Mouse (Mus musculus) spleen, postnatal 10 days (tissue): ENCODE data around the gene Gm13693.
"Not testable (repeated sequence)": the region's sequence is repeated elsewhere in the genome, so short reads cannot be mapped to it uniquely, and the experiment has no call there.

Experiments used
- DNase-seq, 2 experiments: peaks; one replicate each; pipeline ENCODE4 v3.0.0; 2021 to 2022; ENCODE audit warnings: low spot score in 2 of 2

The Gm13693 gene

GRCm38 (mm10) chr2:83961203-83961602 is at the start of gene Gm13693:
Gm13693 (plus strand) TSS chr2:83961503.
- not testable (repeated sequence) for DNase-seq

GRCm38 (mm10) chr2:83929478-83930088 is 31.7 kb upstream of the Gm13693 start:
- peak; percentile 4 to 17 for DNase-seq

GRCm38 (mm10) chr2:83940931-83941361 is 20.4 kb upstream of the Gm13693 start, which contains the start of gene Zswim2:
Zswim2 (minus strand) TSS chr2:83941228.
- DNase-seq = peak; percentile 5 to 37

- DNase-seq = no peak
Observed at GRCm38 (mm10) chr2:83941378-83941777, 19.9 kb upstream of the Gm13693 start.

GRCm38 (mm10) chr2:83941792-83942191 is 19.5 kb upstream of the Gm13693 start:
- DNase-seq = no peak

- DNase-seq = not testable (repeated sequence)
Observed at GRCm38 (mm10) chr2:83955393-83955792, 5.9 kb upstream of the Gm13693 start, which contains the start of gene Gm13698. Gm13698 (plus strand) TSS chr2:83955693.

- DNase-seq = not testable (repeated sequence)
Observed at GRCm38 (mm10) chr2:83967013-83967412, 5.7 kb downstream of the Gm13693 start, which contains the start of gene Gm13695. Gm13695 (plus strand) TSS chr2:83967313.

GRCm38 (mm10) chr2:83972823-83973222 is 11.5 kb downstream of the Gm13693 start, which contains the start of gene Gm13696:
Gm13696 (plus strand) TSS chr2:83973123.
- DNase-seq = not testable (repeated sequence)

GRCm38 (mm10) chr2:83978633-83979032 is 17.3 kb downstream of the Gm13693 start, which contains the start of gene Gm13694:
Gm13694 (plus strand) TSS chr2:83978933.
- not testable (repeated sequence) for DNase-seq

- not testable (repeated sequence) for DNase-seq
Observed at GRCm38 (mm10) chr2:83984443-83984842, 23.1 kb downstream of the Gm13693 start, which contains the start of gene Gm13697. Gm13697 (plus strand) TSS chr2:83984743.

GRCm38 (mm10) chr2:83990253-83990652 is 28.9 kb downstream of the Gm13693 start, which contains the start of gene Gm13691:
Gm13691 (plus strand) TSS chr2:83990553.
- not testable (repeated sequence) for DNase-seq

GRCm38 (mm10) chr2:83993639-83994255 is 32.4 kb downstream of the Gm13693 start:
- DNase-seq = peak in 1 of 2 experiments; percentile 17

GRCm38 (mm10) chr2:83994526-83994925 is 33.2 kb downstream of the Gm13693 start:
- DNase-seq = not testable (repeated sequence)

- no peak for DNase-seq
Observed at GRCm38 (mm10) chr2:84008913-84009312, 47.6 kb downstream of the Gm13693 start.

GRCm38 (mm10) chr2:84009818-84010217 is 48.5 kb downstream of the Gm13693 start:
- no peak for DNase-seq
